Mouse (Mus musculus) gastrocnemius, adult 2 months (tissue): ENCODE results near the gene Zpbp2. TPM values are rescaled to one million over a fixed set of nuclear protein-coding genes. Genes with fewer than 3 reads are reported as not detected.

Experiments used
- DNase-seq: peaks from one replicate; pipeline ENCODE4 v3.0.0; 2022
- H3K27ac ChIP-seq: fragments of 200-600 bp; 2 replicates; pipeline ENCODE4 v1.8.1; 2022; ENCODE audit warnings: mild to moderate bottlenecking
- H3K4me3 ChIP-seq: fragments of 200-600 bp; 2 replicates; pipeline ENCODE4 v1.8.1; 2022; ENCODE audit warnings: mild to moderate bottlenecking, moderate library complexity
- CTCF ChIP-seq: fragments of 200-600 bp; IDR thresholded peaks from 2 replicates; pipeline ENCODE4 v1.8.1; 2022; ENCODE audit warnings: antibody characterized with exemption, mild to moderate bottlenecking, moderate library complexity
- intact Hi-C: fragments of 180-260 bp; cut with DNase I; formaldehyde crosslinking; loops from one replicate; pipeline ENCODE4 v1.15.1; 2025
- total RNA-seq, 2 experiments: library from RNA; stranded (reverse); gene quantifications; 2 replicates each; pipeline ENCODE4 v1.2.3; 2021

Zpbp2 gene
- total RNA-seq, 2 experiments from 2014 or later, result not detected

GRCm38 (mm10) chr11:98586892-98587563, 36.1 kb downstream of the Zpbp2 start, which contains the start of gene Ormdl3:
Ormdl3 (minus strand) TSS chr11:98587368.
- intact Hi-C loops, result loop anchor here (5.0 kb wide), 1 partner anchor 35 kb away; the partner anchor contains the start of gene Zpbp2
- TF ChIP-seq CTCF, result no peak
- DNase-seq, result peak; percentile 99

GRCm38 (mm10) chr11:98587684-98588546, 37.0 kb downstream of the Zpbp2 start:
- DNase-seq, result peak; percentile 76
- Histone ChIP-seq H3K4me3 (peak overlapping the region; percentile 82), H3K27ac (peak overlapping the region; percentile 94)
- no peak for TF ChIP-seq CTCF
- intact Hi-C loops, result loop anchor here (5.0 kb wide), 1 partner anchor 36 kb away; the partner anchor contains the start of gene Zpbp2

More at GRCm38 (mm10) chr11:98586892-98587563, 36.1 kb downstream of the Zpbp2 start, which contains the start of gene Ormdl3:
- Histone ChIP-seq H3K4me3 (peak within 1 kb of the TSS; percentile 82), H3K27ac (peak within 1 kb of the TSS; percentile 94)

- DNase-seq, result no peak
- peak overlapping the region; percentile 94; the same call in 1 of the 2 replicates for H3K27ac ChIP-seq
- intact Hi-C loops, result loop anchor here (5.0 kb wide), 1 partner anchor 37 kb away; the partner anchor contains the start of gene Zpbp2
- no peak for TF ChIP-seq CTCF
- H3K4me3 ChIP-seq, result no peak overlapping the region
Observed at GRCm38 (mm10) chr11:98588833-98589281, 38.0 kb downstream of the Zpbp2 start.

- DNase-seq, result no peak
- no peak overlapping the region for H3K4me3 ChIP-seq
- H3K27ac ChIP-seq, result no peak overlapping the region
- TF ChIP-seq CTCF, result no peak
- intact Hi-C loops, result loop anchor here (5.0 kb wide), 1 partner anchor 37 kb away; the partner anchor contains the start of gene Zpbp2
Observed at GRCm38 (mm10) chr11:98589306-98589705, 38.4 kb downstream of the Zpbp2 start.

- no peak for DNase-seq
- intact Hi-C loops, result loop anchor here (10.0 kb wide), 1 partner anchor 246 kb away; the partner anchor contains the start of gene Ppp1r1b
- no peak for TF ChIP-seq CTCF
- Histone ChIP-seq H3K27ac (no peak overlapping the region), H3K4me3 (no peak overlapping the region)
Observed at GRCm38 (mm10) chr11:98590548-98591445, 39.9 kb downstream of the Zpbp2 start.

GRCm38 (mm10) chr11:98595021-98595420, 44.1 kb downstream of the Zpbp2 start:
- Histone ChIP-seq H3K4me3 (no peak overlapping the region), H3K27ac (no peak overlapping the region)
- no peak for TF ChIP-seq CTCF
- intact Hi-C loops, result loop anchor here (2.0 to 10.0 kb wide), 2 partner anchors 38 to 250 kb away; partner anchors contain the start of gene Ppp1r1b
- DNase-seq, result no peak

GRCm38 (mm10) chr11:98595473-98595872, 44.6 kb downstream of the Zpbp2 start:
- intact Hi-C loops, result loop anchor here (2.0 to 10.0 kb wide), 2 partner anchors 39 to 251 kb away; partner anchors contain the start of gene Ppp1r1b
- no peak for TF ChIP-seq CTCF
- DNase-seq, result no peak
- no peak overlapping the region for H3K27ac ChIP-seq
- H3K4me3 ChIP-seq, result no peak overlapping the region

- TF ChIP-seq CTCF, result no peak
- no peak for DNase-seq
- Histone ChIP-seq H3K27ac (no peak overlapping the region), H3K4me3 (no peak overlapping the region)
- intact Hi-C loops, result loop anchor here (2.0 to 10.0 kb wide), 2 partner anchors 39 to 251 kb away; partner anchors contain the start of gene Ppp1r1b
Observed at GRCm38 (mm10) chr11:98595955-98596354, 45.1 kb downstream of the Zpbp2 start.

- no peak overlapping the region for H3K4me3 ChIP-seq
- peak; percentile 56 for DNase-seq
- intact Hi-C loops, result loop anchor here (10.0 kb wide), 1 partner anchor 253 kb away; the partner anchor contains the start of gene Ppp1r1b
- TF ChIP-seq CTCF, result peak; percentile 72
- H3K27ac ChIP-seq, result no peak overlapping the region
Observed at GRCm38 (mm10) chr11:98597363-98597762, 46.5 kb downstream of the Zpbp2 start.

- no peak for DNase-seq
Observed at GRCm38 (mm10) chr11:98597991-98598390, 47.1 kb downstream of the Zpbp2 start, which contains the start of gene Lrrc3c. Lrrc3c (plus strand) TSS chr11:98598291.

GRCm38 (mm10) chr11:98598851-98599290, 48.0 kb downstream of the Zpbp2 start:
- Histone ChIP-seq H3K4me3 (no peak overlapping the region; the same call in 1 of the 2 replicates), H3K27ac (no peak overlapping the region)
- intact Hi-C loops, result loop anchor here (10.0 kb wide), 1 partner anchor 254 kb away; the partner anchor contains the start of gene Ppp1r1b
- TF ChIP-seq CTCF, result no peak
- DNase-seq, result no peak

More at GRCm38 (mm10) chr11:98597991-98598390, 47.1 kb downstream of the Zpbp2 start, which contains the start of gene Lrrc3c:
- intact Hi-C loops, result loop anchor here (10.0 kb wide), 1 partner anchor 253 kb away; the partner anchor contains the start of gene Ppp1r1b
- Histone ChIP-seq H3K4me3 (no peak within 1 kb of the TSS; the same call in 1 of the 2 replicates), H3K27ac (no peak within 1 kb of the TSS)
- TF ChIP-seq CTCF, result no peak
